Mouse (Mus musculus) cerebellum, postnatal 10 days (tissue): ENCODE results near the gene Ltk.

Experiments
- DNase-seq, 2 experiments: peaks; one replicate each; pipeline ENCODE4 v3.0.0; 2021; ENCODE audit warnings: mixed read lengths in 2 of 2

Ltk gene

GRCm38 (mm10) chr2:119760251-119760650 is at the start of gene Ltk:
Gene Ltk, minus strand, starts transcription at chr2:119760431.
- DNase-seq = no peak

DNA sequence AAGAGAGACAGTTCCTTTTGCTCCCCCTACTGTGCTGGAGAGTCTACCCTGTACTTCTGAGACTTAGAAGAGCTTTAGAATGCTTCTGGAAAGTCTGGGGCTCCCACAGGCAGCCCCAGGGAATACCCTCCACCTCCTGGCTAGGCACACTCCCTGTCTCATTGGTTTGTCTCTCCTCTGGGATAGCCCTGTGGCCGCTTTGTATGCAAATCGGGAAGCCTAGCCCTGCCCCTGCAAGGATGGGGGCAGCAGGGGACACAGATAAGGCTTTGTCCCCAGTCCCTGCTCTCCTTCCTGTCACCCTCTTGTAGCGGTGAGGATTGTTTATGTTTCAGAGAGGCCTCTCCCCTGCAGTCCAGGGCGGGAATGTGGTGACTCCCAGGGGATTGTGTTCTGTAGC is 48.6 kb upstream of the Ltk start:
- no peak for DNase-seq

DNA sequence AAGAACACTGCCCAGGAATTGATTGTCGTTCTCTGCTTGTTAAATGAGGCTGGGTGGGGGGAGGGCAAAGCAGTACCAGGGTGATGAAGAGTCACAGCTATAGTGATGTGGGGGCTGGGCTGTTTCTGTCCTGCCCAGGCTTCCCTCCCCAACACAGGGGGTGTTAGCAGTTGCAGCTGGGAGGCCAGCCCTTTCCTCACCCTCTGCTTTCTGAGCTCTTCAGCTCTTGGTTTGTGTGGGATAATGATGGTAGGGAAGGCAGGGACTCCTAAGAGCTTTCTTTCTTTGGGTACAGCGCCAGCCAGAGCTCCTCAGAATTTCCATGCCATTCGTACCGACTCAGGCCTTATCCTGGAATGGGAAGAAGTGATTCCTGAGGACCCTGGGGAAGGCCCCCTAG is 48.2 kb upstream of the Ltk start:
- no peak for DNase-seq

DNA sequence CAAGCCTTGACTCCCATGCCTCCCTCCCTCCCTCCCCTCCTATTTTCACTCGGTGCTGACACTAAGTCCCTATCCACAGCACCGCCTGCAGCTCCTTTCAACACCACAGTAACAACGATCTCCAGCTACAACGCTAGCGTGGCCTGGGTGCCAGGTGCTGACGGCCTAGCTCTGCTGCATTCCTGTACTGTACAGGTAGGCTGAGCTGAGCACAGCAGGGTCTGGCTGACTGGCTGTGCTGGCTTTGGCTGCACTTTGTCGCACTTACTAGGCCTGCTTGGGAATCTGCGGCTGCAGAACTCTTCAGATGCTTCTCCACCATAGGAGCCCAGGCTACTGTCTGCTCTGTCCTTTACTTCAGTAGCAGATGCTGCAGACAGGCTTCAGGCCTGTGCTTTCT is 45.3 kb upstream of the Ltk start:
- peak in 1 of 2 experiments; percentile 32 for DNase-seq

DNA sequence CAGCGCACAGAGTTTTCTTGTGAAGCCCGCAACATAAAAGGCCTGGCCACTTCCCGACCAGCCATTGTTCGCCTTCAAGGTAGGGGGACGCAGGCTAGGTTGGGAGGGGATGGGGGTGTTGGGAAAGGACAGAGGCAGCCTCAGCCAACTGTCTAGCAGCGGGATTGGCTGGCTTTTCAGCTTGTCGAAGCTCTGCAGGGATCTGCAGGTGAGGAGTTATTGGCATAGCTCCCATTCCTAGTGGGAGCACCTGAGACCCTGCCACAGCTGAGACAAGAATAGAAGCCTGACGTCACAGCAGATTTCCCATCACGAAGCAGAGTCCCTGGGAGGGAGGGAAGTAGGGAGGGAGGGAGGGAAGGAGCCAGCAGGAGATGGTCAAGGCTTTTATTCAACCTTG is 44.5 kb upstream of the Ltk start:
- DNase-seq = peak; percentile 64 to 70

GRCm38 (mm10) chr2:119804275-119804628 is 44.0 kb upstream of the Ltk start:
- DNase-seq = no peak

GRCm38 (mm10) chr2:119803618-119804274 is 43.5 kb upstream of the Ltk start:
- DNase-seq = peak in 1 of 2 experiments; percentile 18

DNA sequence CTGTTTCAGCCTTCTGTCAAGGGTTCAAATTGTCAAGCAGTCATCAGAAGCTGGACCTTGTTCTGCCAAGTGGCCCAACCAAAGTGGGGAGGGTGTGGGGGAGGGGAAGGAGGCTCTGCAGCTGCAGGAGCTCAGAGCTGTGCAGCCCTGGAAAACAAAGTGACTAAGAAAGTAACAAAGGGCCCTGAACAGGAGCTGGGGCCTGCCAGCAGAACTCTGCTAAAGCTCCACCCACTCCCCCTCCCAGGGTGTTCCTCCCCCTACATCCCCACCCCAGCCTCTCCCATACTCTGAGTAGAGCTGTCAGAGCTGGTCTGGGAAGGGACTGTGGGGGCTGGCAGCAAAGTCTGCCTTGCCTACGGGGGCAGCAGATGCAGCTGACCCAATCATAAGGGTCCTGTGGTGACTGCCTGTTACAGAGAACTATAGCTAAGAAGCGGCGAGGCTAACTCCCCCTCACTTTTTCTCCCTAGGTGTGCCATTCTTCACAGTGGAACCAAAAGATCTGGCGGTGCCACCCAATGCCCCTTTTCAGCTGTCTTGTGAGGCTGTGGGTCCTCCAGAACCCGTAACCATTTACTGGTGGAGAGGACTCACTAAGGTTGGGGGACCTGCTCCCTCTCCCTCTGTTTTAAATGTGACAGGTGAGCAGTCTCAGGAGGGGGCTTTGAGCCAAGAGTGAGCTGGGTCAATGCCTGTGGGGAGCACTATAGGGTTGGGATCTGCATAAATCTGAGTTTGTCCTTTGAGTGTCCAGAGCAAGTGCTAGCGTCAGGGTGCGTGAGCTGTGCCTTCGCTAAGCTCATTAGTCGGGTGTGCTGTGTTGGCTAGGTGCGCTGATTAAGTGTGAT is 42.8 kb upstream of the Ltk start:
- peak; percentile 41 to 59 for DNase-seq

- peak; percentile 58 to 65 for DNase-seq
Measured at GRCm38 (mm10) chr2:119800876-119801846, 40.9 kb upstream of the Ltk start.

- DNase-seq = peak; percentile 34 to 57
Measured at GRCm38 (mm10) chr2:119799961-119800550, 39.8 kb upstream of the Ltk start.

- DNase-seq = peak; percentile 74 to 79
Measured at GRCm38 (mm10) chr2:119799181-119799960, 39.1 kb upstream of the Ltk start.

- peak; percentile 83 to 89 for DNase-seq
Measured at GRCm38 (mm10) chr2:119798246-119798927, 38.2 kb upstream of the Ltk start.

DNA sequence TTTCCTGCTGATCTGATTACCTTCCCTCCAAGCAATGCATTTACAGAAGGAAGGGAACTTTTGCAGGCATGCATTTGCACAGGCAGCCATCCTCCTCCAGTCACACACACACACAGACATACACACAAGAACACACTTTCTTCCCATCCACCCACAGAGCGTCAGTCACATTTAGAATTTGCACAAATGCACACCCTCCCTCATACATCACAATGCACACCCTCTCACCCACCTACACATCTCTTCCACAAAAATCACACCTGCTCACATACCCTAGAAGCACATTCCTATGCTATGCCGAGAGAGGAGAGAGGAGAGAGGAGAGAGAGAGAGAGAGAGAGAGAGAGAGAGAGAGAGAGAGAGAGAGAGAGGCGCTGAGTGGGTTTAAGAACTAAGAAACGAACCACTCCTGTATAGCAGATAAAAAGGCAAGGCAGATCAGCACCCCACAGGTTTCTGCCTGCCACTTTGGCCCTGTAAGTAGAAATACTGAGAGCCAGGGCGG is 37.1 kb upstream of the Ltk start, which contains the start of gene Tyro3:
Gene Tyro3 (plus strand): TSS at position 455 of the 505 bp plus-strand sequence.
- no peak for DNase-seq

DNA sequence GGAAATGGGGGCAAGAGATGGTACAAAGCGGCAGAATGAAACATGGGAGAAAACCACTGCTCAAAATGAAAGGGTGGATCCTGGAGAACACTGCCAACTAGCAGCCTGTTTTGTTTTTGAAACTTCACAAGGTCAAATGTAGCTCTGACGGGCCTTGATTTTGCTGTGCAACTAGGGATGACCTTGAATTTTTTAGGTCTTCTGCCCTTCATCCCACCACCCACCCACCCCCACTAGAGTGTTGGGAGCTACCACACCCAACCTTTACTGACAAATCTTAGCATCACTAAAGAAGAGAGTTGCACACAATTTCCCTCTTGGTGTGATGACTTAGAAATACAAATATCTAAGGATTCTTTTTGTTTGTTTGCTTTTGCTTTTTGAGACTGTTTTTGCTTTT is 29.8 kb upstream of the Ltk start:
- no peak for DNase-seq

- DNase-seq = peak; percentile 92
Measured at GRCm38 (mm10) chr2:119787206-119787883, 27.1 kb upstream of the Ltk start, which contains the start of gene Rpap1. Gene Rpap1, minus strand, starts transcription at chr2:119787537.

DNA sequence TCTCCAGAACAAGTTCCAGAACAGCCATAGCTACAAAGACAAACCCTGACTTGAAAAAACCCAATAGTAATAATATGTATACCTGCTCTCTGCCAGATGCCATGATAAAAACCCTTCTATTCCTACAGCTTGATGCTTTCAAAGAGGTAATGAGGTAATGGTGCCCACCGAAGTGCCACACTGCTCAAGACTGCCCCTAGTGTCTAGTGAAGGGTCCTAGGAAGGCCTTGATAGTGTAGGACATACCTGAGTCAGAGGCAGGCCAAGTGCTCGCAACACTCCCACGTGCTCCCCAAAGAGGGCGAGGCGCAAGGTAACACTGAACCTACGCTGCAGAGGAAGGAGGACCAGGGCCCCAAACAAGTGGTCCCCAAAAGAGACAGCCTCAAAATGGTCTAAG is 7.0 kb upstream of the Ltk start:
- no peak for DNase-seq

DNA sequence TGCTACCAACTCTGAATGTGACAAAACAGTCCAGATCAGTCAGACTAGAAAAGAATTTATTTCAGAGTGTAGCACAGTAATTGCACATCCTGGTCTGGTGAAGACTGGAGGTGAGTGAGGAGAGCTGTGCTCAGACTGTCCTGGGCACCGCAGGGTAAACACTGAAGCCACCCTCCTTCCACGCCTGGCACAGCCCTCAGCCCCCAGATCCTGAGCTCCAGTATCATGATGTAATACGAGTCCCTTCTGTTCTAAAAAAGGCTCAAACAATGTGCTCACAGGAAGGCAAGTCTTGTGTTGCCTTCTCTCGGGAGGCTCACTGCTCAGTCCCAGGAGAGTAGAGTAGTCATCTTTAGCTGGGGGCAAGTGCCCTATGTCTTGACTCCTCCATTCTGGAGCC is 3.7 kb upstream of the Ltk start:
- DNase-seq = no peak

- no peak for DNase-seq
Measured at GRCm38 (mm10) chr2:119762276-119762675, 2.0 kb upstream of the Ltk start.

DNA sequence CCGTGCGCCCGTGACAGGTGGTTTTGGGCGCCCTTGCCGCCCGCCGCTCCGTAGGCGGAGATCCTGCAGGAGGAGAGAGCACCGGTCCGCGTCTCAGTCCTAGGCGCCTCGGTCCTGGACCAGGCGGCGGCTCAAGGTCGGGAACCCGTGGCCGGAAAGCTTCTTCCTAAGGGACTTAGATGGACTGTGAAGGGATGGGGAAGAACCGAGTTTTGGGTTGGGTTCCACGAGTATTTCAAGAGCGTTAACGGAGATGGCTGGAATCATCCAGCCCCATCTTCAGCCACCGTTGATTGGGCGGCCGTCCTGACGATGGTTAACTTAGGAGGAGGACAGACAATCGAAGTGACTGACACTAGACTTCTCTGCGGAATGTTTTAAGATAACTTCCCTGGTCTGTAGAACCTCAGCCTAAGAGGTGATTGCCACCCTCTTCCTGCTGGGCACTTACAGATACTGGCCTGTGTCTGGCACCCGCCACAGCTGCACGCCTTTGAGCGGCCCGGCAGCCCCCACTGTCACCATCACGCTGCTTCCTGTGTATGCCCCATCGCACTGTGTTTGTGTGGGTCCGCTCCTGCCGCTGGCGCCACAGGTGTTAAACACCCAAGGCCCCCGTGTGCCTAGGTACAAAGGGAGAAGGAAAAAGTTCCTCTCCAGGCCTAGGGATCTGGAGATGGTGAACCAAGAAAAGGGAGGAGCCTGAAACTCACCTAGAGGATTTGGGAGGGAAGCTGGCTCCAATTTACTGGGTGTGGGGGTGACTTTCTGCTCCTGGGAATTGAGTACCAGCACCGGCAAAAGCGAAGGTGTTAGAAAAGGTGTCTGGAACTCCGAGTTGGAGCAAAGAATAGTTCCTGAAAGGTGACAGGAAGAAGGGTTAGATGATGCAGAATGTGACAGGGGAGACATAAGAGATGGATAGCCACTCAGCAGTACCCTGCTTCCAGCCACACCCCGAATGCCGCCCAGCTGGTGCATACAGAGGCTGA is 1.1 kb downstream of the Ltk start:
- DNase-seq = no peak
